ENCODE assay signal across 11 mouse cellular contexts in the genomic region with DNA sequence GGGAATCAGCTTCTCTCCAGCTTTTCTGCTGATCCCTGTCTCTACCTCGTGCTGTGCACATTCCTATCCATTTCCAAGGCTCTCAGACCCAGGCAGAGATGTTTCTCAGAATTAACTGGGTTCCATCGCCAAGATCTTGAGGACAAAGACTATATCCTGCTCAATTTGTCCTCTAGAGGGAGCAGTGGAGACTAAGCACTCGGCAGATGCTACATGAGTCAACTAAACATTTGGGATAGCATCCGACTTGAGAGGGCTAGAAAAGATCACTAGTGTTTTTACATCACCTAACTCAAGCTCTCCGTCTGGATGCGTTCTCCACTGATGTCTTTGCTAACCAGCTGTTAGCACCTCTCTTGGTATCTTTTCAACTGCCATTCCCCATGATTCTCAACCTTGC.
DNase-seq lines count a peak whose midpoint lies in the region; ATAC-seq and TF ChIP-seq lines count a peak whose summit lies in the region.
"Had no signal": no experiment of that assay in that cellular context is flagged by ENCODE, and none has a peak within 500 bp of the region (broad histone marks: within the 10 kb centered on the region; RNA-seq: fewer than 3 reads in every experiment).

No protein-coding gene starts in this region.

- peaks cover 19% of the 10 kb centered on the region for H3K4me1 ChIP-seq in E14TG2a.4 (replicated peaks; ENCODE audit: low read depth, low read length)
- H3K4me1 ChIP-seq in limb, embryonic 10.5 days: 0 out of 2 replicates have a peak, but pooled peaks cover 6% of the 10 kb centered on the region
- H3K4me1 ChIP-seq: midbrain, embryonic 10.5 days had no signal

- no peak for ATAC-seq in CD4-positive, CD25-positive, alpha-beta regulatory T cell, adult 4 months

- H3K36me3 ChIP-seq in E14TG2a.4 (ENCODE audit: insufficient read depth, low read length): peaks cover 89% of the 10 kb centered on the region
- peaks cover 58% of the 10 kb centered on the region for H3K36me3 ChIP-seq in limb, embryonic 10.5 days

- peak; percentile 81 for TF ChIP-seq CTCF in E14TG2a.4 (conservative IDR thresholded peaks at IDR 0.05; ENCODE audit: low read length)

- H3K27me3 ChIP-seq in E14TG2a.4 (ENCODE audit: insufficient read depth, low read length): no peaks in the 10 kb centered on the region
- H3K27me3 ChIP-seq in limb, embryonic 10.5 days (ENCODE audit: low read depth, poor library complexity, severe bottlenecking): no peaks in the 10 kb centered on the region

- H3K9me3 ChIP-seq in E14TG2a.4 (ENCODE audit: low read length): no peaks in the 10 kb centered on the region
- no peaks in the 10 kb centered on the region for H3K9me3 ChIP-seq in limb, embryonic 10.5 days (replicated peaks)
- H3K9me3 ChIP-seq: midbrain, embryonic 10.5 days had no signal

- no peak overlapping the region for H3K27ac ChIP-seq in limb, embryonic 10.5 days
- H3K27ac ChIP-seq: midbrain, embryonic 10.5 days had no signal

- H3K4me3 ChIP-seq in E14TG2a.4 (replicated peaks; ENCODE audit: low read length): no peak overlapping the region
- no peak overlapping the region for H3K4me3 ChIP-seq in limb, embryonic 10.5 days
- H3K4me3 ChIP-seq: midbrain, embryonic 10.5 days had no signal

- 85% methylated on average over 6 of the region's 6 CpGs for WGBS in limb, embryonic 10.5 days

- peak; percentile 24 for DNase-seq in CD4-positive, CD25-positive, alpha-beta regulatory T cell, adult 2 months (ENCODE audit: low read depth, low spot score)
- peak; percentile 13 for DNase-seq in kidney, postnatal 14 days
- no peak for DNase-seq in kidney, adult 11 months
- peak; percentile 11 for DNase-seq in embryo, embryonic 11.5 days (ENCODE audit: low read depth, low spot score)
- DNase-seq in limb, embryonic 10.5 days (ENCODE audit: low spot score): no peak
- no peak for DNase-seq in urinary bladder, postnatal 25 days (ENCODE audit: low spot score)
- DNase-seq: heart, postnatal 10 days; thymus, postnatal 36 days had no signal

Comparison
In these comparisons a context has a peak if more than half of its experiments do, and no peak if none do; other contexts are left out.
1. DNase-seq: peak in CD4-positive, CD25-positive, alpha-beta regulatory T cell, adult 2 months (single experiment), kidney, postnatal 14 days (single experiment) and embryo, embryonic 11.5 days (single experiment); none in kidney, adult 11 months (single experiment), limb, embryonic 10.5 days (single experiment) and urinary bladder, postnatal 25 days (single experiment).